8 mouse cellular contexts compared by ENCODE assay signal in the genomic region with DNA sequence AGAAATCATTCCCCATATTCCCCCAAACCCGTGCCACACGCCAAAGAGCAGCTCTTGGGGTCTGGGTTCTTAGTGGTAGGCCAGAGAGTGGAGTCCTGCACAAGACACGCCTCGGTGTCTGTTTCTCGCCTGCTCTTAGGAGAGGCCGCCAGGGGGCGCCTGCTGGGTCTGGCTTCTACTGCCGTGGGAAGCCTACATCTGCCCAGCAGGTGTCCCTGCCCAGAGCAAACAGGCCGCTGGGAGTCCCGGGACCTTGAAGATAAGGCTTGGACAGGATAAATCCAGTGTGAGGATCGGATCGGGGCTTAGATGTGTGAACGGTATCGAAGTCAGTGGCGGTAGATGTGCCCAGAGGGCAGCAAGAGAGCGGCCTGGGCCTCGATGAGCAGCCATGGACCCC. TPM values are rescaled to one million over a fixed set of nuclear protein-coding genes. Genes with fewer than 3 reads are reported as not detected.
DNase-seq lines count a peak whose midpoint lies in the region; ATAC-seq and TF ChIP-seq lines count a peak whose summit lies in the region.

A gene (plus strand): TSS at position 236 of the 400 bp plus-strand sequence.

- no peaks in the 10 kb centered on the region for H3K36me3 ChIP-seq in G1E (replicated peaks)
- H3K36me3 ChIP-seq in forebrain, embryonic 14.5 days (ENCODE audit: control insufficient read depth, insufficient read depth, low read length), result no peaks in the 10 kb centered on the region
- H3K36me3 ChIP-seq in lung, embryonic 16.5 days (ENCODE audit: control insufficient read depth, insufficient read depth, low read length), result no peaks in the 10 kb centered on the region

- peak; percentile 26; the same call in 1 of the 2 replicates for TF ChIP-seq CTCF in G1E (IDR thresholded peaks at IDR 0.05; ENCODE audit: low read depth, low read length)

- ATAC-seq in G1E (ENCODE audit: extremely low read depth, insufficient number of reproducible peaks, low FRiP score, poor library complexity, severe bottlenecking), result no peak
- peak; percentile 22; the same call in 1 of the 2 replicates for ATAC-seq in cerebellum, adult (ENCODE audit: insufficient number of reproducible peaks, low FRiP score, low TSS enrichment)
- peak; percentile 32; the same call in 1 of the 2 replicates for ATAC-seq in forebrain, embryonic 14.5 days
- peak; percentile 74 to 76 for ATAC-seq in hematopoietic stem cell, adult 5-6 weeks (replicated peaks in 1 of 2; ENCODE audit: insufficient read depth in 1 of 2, low FRiP score in 2 of 2, low TSS enrichment in 1 of 2, low read depth in 1 of 2, poor library complexity in 2 of 2, severe bottlenecking in 2 of 2)
- ATAC-seq in lung, embryonic 16.5 days (ENCODE audit: low read depth), result peak; percentile 36

- peak; percentile 37 for DNase-seq in G1E (ENCODE audit: low spot score)
- DNase-seq in forebrain, embryonic 14.5 days (ENCODE audit: low spot score), result peak; percentile 68
- DNase-seq in layer of hippocampus, adult 9-10 months (ENCODE audit: low spot score), result peak; percentile 39
- peak; percentile 85 for DNase-seq in retina, postnatal 1 day
- peak; percentile 56 to 57 for DNase-seq in urinary bladder, adult 18-20 months (ENCODE audit: low spot score in 2 of 2)

- no peak within 1 kb of the TSS for H3K4me3 ChIP-seq in G1E (ENCODE audit: low read depth, low read length)
- H3K4me3 ChIP-seq in forebrain, embryonic 14.5 days (ENCODE audit: low read depth, low read length), result no peak within 1 kb of the TSS
- peak within 1 kb of the TSS; percentile 53 for H3K4me3 ChIP-seq in lung, embryonic 16.5 days (ENCODE audit: low read length)

- 5% methylated on average over 17 of the region's 17 CpGs for WGBS in forebrain, embryonic 14.5 days
- WGBS in lung, embryonic 16.5 days, result 2% methylated on average over 17 of the region's 17 CpGs

- H3K4me2 ChIP-seq in forebrain, embryonic 14.5 days (ENCODE audit: low read length), result no peak within 1 kb of the TSS
- H3K4me2 ChIP-seq in lung, embryonic 16.5 days (ENCODE audit: low read depth, low read length), result peak within 1 kb of the TSS; percentile 71

- H3K27ac ChIP-seq in forebrain, embryonic 14.5 days (ENCODE audit: low read depth, low read length), result no peak within 1 kb of the TSS
- H3K27ac ChIP-seq in lung, embryonic 16.5 days (ENCODE audit: low read length), result peak within 1 kb of the TSS; percentile 89

- peaks cover 6% of the 10 kb centered on the region for H3K9me3 ChIP-seq in G1E (replicated peaks)
- H3K9me3 ChIP-seq in forebrain, embryonic 14.5 days (replicated peaks; ENCODE audit: control insufficient read depth, low read length), result no peaks in the 10 kb centered on the region
- H3K9me3 ChIP-seq in lung, embryonic 16.5 days (ENCODE audit: control insufficient read depth, low read length), result peaks cover 2% of the 10 kb centered on the region; the same call in 1 of the 2 replicates

- peaks cover 15% of the 10 kb centered on the region; the same call in 1 of the 2 replicates for H3K27me3 ChIP-seq in G1E (ENCODE audit: insufficient read depth, low read length)
- H3K27me3 ChIP-seq in forebrain, embryonic 14.5 days (replicated peaks; ENCODE audit: control insufficient read depth, insufficient read depth, low read length), result peaks cover 85% of the 10 kb centered on the region
- H3K27me3 ChIP-seq in lung, embryonic 16.5 days (ENCODE audit: control insufficient read depth, insufficient read depth, low read depth, low read length), result peaks cover 40% of the 10 kb centered on the region

- H3K4me1 ChIP-seq in G1E (ENCODE audit: insufficient read depth, low read depth, low read length), result no peaks in the 10 kb centered on the region
- no peaks in the 10 kb centered on the region for H3K4me1 ChIP-seq in forebrain, embryonic 14.5 days (ENCODE audit: control insufficient read depth, insufficient read depth, low read length)
- H3K4me1 ChIP-seq in lung, embryonic 16.5 days (replicated peaks; ENCODE audit: control insufficient read depth, insufficient read depth, low read length), result peaks cover 18% of the 10 kb centered on the region

- H3K9ac ChIP-seq in forebrain, embryonic 14.5 days (ENCODE audit: low read length), result no peak within 1 kb of the TSS
- peak within 1 kb of the TSS; percentile 18 for H3K9ac ChIP-seq in lung, embryonic 16.5 days (ENCODE audit: low read length)

RNA-seq across cellular contexts. Expression of the gene that starts here (rescaled TPM):
- total RNA-seq in G1E (2014; fragmentation: Nextera tagmentation) (not detected in 2 replicates), G1E (2017) (0.11 TPM in 1 of 2 replicates, not detected in the other)
- polyA plus RNA-seq in G1E (2012), result not detected in 2 replicates
- polyA plus RNA-seq in forebrain, embryonic 14.5 days (2014; fragmentation: Nextera tagmentation; extraction: Ambion mirVana), result 0.06 TPM in 1 of 2 replicates, not detected in the other
- total RNA-seq in hematopoietic stem cell, adult 5-6 weeks (2017), result not detected in 2 replicates
- polyA plus RNA-seq in lung, embryonic 16.5 days (2015; fragmentation: Nextera tagmentation; extraction: Ambion mirVana), result 16.8 and 21.9 TPM in 2 replicates

Comparison
In these comparisons a context has a peak if more than half of its experiments do, and no peak if none do; other contexts are left out.
1. RNA of the gene that starts here (polyA plus RNA-seq): 16.8 to 21.9 TPM in lung, embryonic 16.5 days; not detected in G1E and 0.06 TPM in forebrain, embryonic 14.5 days; every median in the first group is over 10 times any median in the second.
2. Peak in DNase-seq in G1E; RNA of the gene not detected or under 1 TPM.
3. Peak in DNase-seq and ATAC-seq in forebrain, embryonic 14.5 days; RNA of the gene not detected or under 1 TPM.
4. Peak in ATAC-seq in hematopoietic stem cell, adult 5-6 weeks; RNA of the gene not detected or under 1 TPM.
5. Peak in every context shown above with its lines, with median percentiles within 50 percentile points of each other: DNase-seq.